Mouse (Mus musculus): ENCODE results near the gene Spata17. TPM values are rescaled to one million over a fixed set of nuclear protein-coding genes. Genes with fewer than 3 reads are reported as not detected.
A peak's percentile ranks its signal among the peaks of the same experiment; 100 is the strongest.

The Spata17 gene
- total and polyA plus RNA-seq, 2 experiments from 2014 or later: 1.2 to 2.0 TPM

DNA sequence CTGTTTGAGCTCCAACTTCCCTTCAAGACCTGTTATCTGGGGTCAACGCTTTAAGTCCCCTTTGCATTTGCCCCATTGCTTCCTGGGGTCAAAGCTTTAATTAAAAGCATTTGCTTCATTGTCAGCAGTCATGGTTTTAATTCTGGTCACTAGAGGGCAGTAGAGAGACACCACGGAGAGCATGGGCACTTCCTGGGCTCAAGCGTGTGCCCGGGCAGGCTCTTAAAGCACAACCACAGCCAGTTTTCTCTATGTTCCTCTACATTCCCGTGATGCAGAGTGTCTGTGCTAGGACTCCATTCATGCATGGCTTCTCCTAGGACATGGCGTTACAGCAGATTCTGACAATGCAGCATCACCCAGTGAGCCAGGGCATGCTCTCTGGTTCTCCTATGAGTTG, 183.5 kb downstream of the Spata17 start:
- no peak overlapping the region for H3K4me2 ChIP-seq (ENCODE audit: low read depth)
- DNase-seq: peak; percentile 56
- no peaks in the 10 kb centered on the region for H3K9me3 ChIP-seq (ENCODE audit: low read length)
- H3K27me3 ChIP-seq (ENCODE audit: insufficient read depth, low read length): no peaks in the 10 kb centered on the region
- no peak overlapping the region for H3K27ac ChIP-seq (ENCODE audit: low read depth, low read length)
- H3K9ac ChIP-seq: no peak overlapping the region
- H3K4me1 ChIP-seq (ENCODE audit: insufficient read depth): no peaks in the 10 kb centered on the region
- 36% methylated on average over 6 of the region's 6 CpGs for WGBS
- no peak for ATAC-seq
- peak; percentile 75 for TF ChIP-seq CTCF (IDR thresholded peaks at IDR 0.05; ENCODE audit: low read depth)
- no peak overlapping the region for H3K4me3 ChIP-seq (ENCODE audit: low read depth, low read length)
- H3K36me3 ChIP-seq (ENCODE audit: insufficient read depth): no peaks in the 10 kb centered on the region

DNA sequence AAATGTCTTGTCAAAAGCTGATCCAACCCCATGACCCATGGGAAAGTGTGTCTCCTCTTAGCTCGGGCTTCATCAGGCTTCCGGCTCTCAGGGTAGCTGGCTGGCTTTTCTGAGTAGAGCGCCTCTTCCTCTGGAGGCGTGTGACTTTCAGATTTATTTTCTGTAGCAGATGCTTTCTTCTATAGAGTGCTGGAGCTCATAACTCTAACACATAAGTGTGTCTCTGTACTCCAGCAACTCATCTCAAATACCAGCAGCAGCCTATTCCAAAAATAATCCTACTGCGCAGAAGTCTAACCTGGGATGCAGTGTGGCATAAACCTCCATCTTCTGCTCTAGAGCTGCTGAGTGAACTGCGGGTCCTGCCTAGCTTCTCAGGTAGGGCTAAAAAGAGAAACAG, 186.4 kb downstream of the Spata17 start:
- TF ChIP-seq CTCF (IDR thresholded peaks at IDR 0.05; ENCODE audit: low read depth): no peak
- Histone ChIP-seq H3K27ac (ENCODE audit: low read depth, low read length) (no peak overlapping the region), H3K9ac (no peak overlapping the region), H3K27me3 (ENCODE audit: insufficient read depth, low read length) (no peaks in the 10 kb centered on the region), H3K4me2 (ENCODE audit: low read depth) (no peak overlapping the region), H3K4me1 (ENCODE audit: insufficient read depth) (no peaks in the 10 kb centered on the region), H3K4me3 (ENCODE audit: low read depth, low read length) (no peak overlapping the region), H3K36me3 (ENCODE audit: insufficient read depth) (no peaks in the 10 kb centered on the region), H3K9me3 (ENCODE audit: low read length) (no peaks in the 10 kb centered on the region)
- DNase-seq: no peak
- no peak for ATAC-seq
- 92% methylated on average over 6 of the region's 6 CpGs for WGBS

DNA sequence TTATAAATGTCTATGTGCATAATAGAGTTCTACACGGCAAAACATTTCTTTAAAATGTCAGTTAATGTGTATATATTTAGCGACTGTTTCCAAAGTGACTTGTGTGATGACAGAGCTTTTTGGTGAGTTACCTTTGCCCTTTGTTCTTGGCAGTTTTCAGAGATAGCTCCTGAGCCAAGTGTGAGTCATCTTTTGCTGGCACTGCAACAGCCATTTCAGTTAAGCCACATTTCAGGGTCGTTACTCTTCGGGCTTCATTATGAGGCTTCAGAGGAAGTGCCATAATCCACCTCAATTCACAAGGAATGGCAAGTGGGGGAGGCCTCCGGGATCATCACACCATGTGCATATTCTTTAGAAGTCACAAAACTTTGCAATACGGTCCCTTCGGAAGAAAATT, 195.3 kb downstream of the Spata17 start:
- no peaks in the 10 kb centered on the region for H3K36me3 ChIP-seq (ENCODE audit: insufficient read depth)
- TF ChIP-seq CTCF (IDR thresholded peaks at IDR 0.05; ENCODE audit: low read depth): no peak
- DNase-seq: no peak
- H3K27ac ChIP-seq (ENCODE audit: low read depth, low read length): no peak overlapping the region
- no peak overlapping the region for H3K9ac ChIP-seq
- no peaks in the 10 kb centered on the region for H3K27me3 ChIP-seq (ENCODE audit: insufficient read depth, low read length)
- no peak overlapping the region for H3K4me2 ChIP-seq (ENCODE audit: low read depth)
- 64% methylated on average over 7 of the region's 7 CpGs for WGBS
- H3K9me3 ChIP-seq (ENCODE audit: low read length): no peaks in the 10 kb centered on the region
- ATAC-seq: no peak
- H3K4me1 ChIP-seq (ENCODE audit: insufficient read depth): no peaks in the 10 kb centered on the region
- H3K4me3 ChIP-seq (ENCODE audit: low read depth, low read length): no peak overlapping the region

DNA sequence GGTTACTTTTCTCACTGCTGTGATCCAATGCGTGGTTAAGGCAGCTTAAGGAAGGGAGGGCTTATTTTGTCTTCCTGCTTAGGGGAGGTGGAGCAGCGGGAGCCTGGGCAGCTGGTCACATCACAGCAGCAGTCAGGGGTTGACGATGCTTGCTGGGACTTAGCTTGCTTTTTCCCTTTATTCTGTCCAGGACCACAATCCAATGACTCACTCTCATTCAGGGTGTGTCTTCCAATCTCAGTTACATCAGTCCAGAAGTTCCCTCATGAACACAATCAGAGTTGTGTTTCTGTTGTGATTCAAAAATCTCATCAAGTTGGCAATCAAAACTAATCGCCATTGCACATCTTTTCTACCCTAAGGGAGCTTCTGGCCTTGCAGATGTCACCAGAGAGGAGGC, 199.1 kb downstream of the Spata17 start:
- H3K27ac ChIP-seq (ENCODE audit: low read depth, low read length): no peak overlapping the region
- no peak overlapping the region for H3K9ac ChIP-seq
- TF ChIP-seq CTCF (IDR thresholded peaks at IDR 0.05; ENCODE audit: low read depth): no peak
- no peaks in the 10 kb centered on the region for H3K4me1 ChIP-seq (ENCODE audit: insufficient read depth)
- ATAC-seq: no peak
- no peaks in the 10 kb centered on the region for H3K9me3 ChIP-seq (ENCODE audit: low read length)
- no peak overlapping the region for H3K4me2 ChIP-seq (ENCODE audit: low read depth)
- WGBS: 62% methylated on average over 4 of the region's 4 CpGs
- H3K27me3 ChIP-seq (ENCODE audit: insufficient read depth, low read length): no peaks in the 10 kb centered on the region
- no peak for DNase-seq
- H3K4me3 ChIP-seq (ENCODE audit: low read depth, low read length): no peak overlapping the region
- no peaks in the 10 kb centered on the region for H3K36me3 ChIP-seq (ENCODE audit: insufficient read depth)

DNA sequence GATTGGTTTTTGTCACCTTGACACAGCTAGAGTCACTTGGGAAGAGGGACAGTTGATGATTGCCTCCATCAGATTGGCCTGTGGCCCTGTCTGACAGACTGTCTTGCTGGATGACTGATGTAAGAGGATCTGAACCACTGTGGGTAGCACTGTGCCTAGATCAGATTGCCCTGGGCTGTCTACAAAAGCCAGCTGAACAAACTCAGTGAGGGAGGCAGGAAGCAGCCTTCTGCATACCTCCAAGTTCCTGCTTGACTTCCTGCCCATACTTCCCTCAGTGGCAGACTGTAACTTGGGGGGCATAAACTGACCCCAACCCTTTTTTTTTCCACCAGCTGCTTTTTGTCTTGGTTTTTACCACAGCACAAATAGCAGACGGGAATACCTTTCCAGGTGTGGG, 199.6 kb downstream of the Spata17 start:
- Histone ChIP-seq H3K9me3 (ENCODE audit: low read length) (no peaks in the 10 kb centered on the region), H3K27ac (ENCODE audit: low read depth, low read length) (no peak overlapping the region), H3K9ac (no peak overlapping the region), H3K4me2 (ENCODE audit: low read depth) (no peak overlapping the region), H3K4me1 (ENCODE audit: insufficient read depth) (no peaks in the 10 kb centered on the region), H3K36me3 (ENCODE audit: insufficient read depth) (no peaks in the 10 kb centered on the region), H3K27me3 (ENCODE audit: insufficient read depth, low read length) (no peaks in the 10 kb centered on the region), H3K4me3 (ENCODE audit: low read depth, low read length) (no peak overlapping the region)
- no peak for ATAC-seq
- no peak for TF ChIP-seq CTCF (IDR thresholded peaks at IDR 0.05; ENCODE audit: low read depth)
- 97% methylated on average over 1 of the region's 1 CpGs for WGBS
- DNase-seq: no peak

DNA sequence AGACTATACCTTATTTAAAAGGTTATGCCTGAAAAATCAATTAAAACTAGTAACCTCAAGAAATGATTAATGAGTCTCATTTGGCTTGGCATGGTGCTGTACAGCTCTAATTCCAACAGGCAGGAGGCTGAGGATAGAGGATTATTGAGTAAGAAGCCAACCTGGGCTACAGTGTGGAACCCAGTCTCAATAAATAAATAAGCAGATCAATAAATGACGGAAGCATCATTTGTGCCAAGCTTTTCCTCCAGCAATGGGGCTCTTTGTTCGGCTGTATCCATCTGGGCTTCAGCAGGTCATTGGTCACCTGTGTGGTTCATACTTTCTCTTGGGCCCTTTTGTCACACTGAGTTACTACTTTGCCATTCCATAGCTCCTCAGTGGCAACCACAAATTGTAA, 201.1 kb downstream of the Spata17 start:
- no peak for ATAC-seq
- no peaks in the 10 kb centered on the region for H3K27me3 ChIP-seq (ENCODE audit: insufficient read depth, low read length)
- H3K9me3 ChIP-seq (ENCODE audit: low read length): no peaks in the 10 kb centered on the region
- H3K27ac ChIP-seq (ENCODE audit: low read depth, low read length): no peak overlapping the region
- H3K9ac ChIP-seq: no peak overlapping the region
- no peak overlapping the region for H3K4me2 ChIP-seq (ENCODE audit: low read depth)
- TF ChIP-seq CTCF (IDR thresholded peaks at IDR 0.05; ENCODE audit: low read depth): no peak
- H3K36me3 ChIP-seq (ENCODE audit: insufficient read depth): no peaks in the 10 kb centered on the region
- H3K4me3 ChIP-seq (ENCODE audit: low read depth, low read length): no peak overlapping the region
- WGBS: 93% methylated on average over 2 of the region's 2 CpGs
- no peaks in the 10 kb centered on the region for H3K4me1 ChIP-seq (ENCODE audit: insufficient read depth)
- DNase-seq: no peak

DNA sequence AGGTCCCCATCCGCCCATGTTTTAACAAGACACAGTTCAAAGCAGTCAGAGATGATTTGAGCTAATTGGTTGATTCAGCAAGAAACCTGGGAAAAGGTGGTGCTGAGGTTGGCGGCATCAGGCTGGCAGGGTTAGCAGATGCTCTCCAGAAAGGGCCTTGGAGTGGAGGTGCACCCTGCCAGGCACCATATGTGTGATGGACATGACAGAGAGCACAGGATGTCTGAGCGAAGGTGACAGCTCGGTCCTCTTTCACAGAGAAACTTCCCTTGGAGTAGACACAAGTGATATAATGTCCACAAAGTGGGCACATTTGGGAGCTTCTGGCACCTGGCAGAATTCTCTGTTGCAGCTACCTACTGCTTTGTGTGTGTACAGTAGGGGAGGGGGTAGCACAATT, 203.7 kb downstream of the Spata17 start:
- DNase-seq (no peak), ATAC-seq (no peak)
- Histone ChIP-seq H3K4me1 (ENCODE audit: insufficient read depth) (no peaks in the 10 kb centered on the region), H3K9me3 (ENCODE audit: low read length) (no peaks in the 10 kb centered on the region), H3K27ac (ENCODE audit: low read depth, low read length) (no peak overlapping the region), H3K27me3 (ENCODE audit: insufficient read depth, low read length) (no peaks in the 10 kb centered on the region), H3K9ac (no peak overlapping the region), H3K4me3 (ENCODE audit: low read depth, low read length) (no peak overlapping the region), H3K36me3 (ENCODE audit: insufficient read depth) (no peaks in the 10 kb centered on the region), H3K4me2 (ENCODE audit: low read depth) (no peak overlapping the region)
- TF ChIP-seq CTCF (IDR thresholded peaks at IDR 0.05; ENCODE audit: low read depth): no peak
- WGBS: 87% methylated on average over 4 of the region's 4 CpGs

DNA sequence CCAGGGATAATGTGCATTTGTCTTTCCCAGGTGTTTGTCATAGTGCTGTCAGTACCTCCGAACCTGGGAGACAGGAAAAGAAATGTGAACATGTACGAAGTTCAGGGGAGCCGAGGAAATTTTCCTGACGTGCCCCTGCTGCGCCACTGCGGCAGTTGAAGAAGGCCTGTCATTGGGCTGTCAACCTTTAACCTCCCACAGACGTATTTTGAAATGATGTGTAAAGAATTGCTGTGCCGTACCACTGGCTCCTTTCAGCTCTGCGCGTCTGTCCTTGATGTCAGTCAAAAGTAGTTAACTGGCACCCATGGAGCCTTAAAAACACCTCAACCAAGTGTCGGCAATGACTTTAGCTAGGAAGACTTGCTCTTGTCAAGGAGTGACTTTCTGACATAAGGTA, 205.2 kb downstream of the Spata17 start:
- ATAC-seq: no peak
- H3K4me3 ChIP-seq (ENCODE audit: low read depth, low read length): no peak overlapping the region
- no peak overlapping the region for H3K4me2 ChIP-seq (ENCODE audit: low read depth)
- 85% methylated on average over 11 of the region's 11 CpGs for WGBS
- TF ChIP-seq CTCF (IDR thresholded peaks at IDR 0.05; ENCODE audit: low read depth): no peak
- no peak overlapping the region for H3K9ac ChIP-seq
- no peaks in the 10 kb centered on the region for H3K27me3 ChIP-seq (ENCODE audit: insufficient read depth, low read length)
- no peaks in the 10 kb centered on the region for H3K36me3 ChIP-seq (ENCODE audit: insufficient read depth)
- no peaks in the 10 kb centered on the region for H3K9me3 ChIP-seq (ENCODE audit: low read length)
- no peak overlapping the region for H3K27ac ChIP-seq (ENCODE audit: low read depth, low read length)
- H3K4me1 ChIP-seq (ENCODE audit: insufficient read depth): no peaks in the 10 kb centered on the region
- no peak for DNase-seq

Data from forebrain, postnatal 0 days (tissue).